Mouse (Mus musculus): ENCODE results near the gene Mfap1b.

DNA sequence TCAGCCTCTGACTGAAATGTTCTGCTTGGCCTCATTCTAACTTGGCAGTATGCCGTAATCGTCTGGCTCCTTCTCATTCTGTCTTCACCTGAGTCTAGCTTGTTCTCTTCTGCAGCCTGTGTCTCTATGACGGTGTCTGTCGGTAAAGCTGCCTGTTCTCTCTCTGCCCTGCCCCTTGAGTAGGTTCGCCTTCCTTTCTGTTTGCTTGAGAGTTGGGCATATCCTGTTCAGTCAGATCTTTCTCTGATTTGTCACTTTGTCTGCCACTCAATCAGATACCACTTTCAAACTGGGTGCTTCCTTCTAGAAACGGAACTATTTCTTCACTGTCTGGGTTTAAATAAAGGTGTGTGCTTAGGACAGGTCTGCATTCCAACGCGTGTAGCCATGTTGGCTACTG, 37.5 kb upstream of the Mfap1b start:
- no peak for TF ChIP-seq CTCF (IDR thresholded peaks at IDR 0.05; ENCODE audit: insufficient read depth, low read depth, low read length)
- no peak for TF ChIP-seq POLR2A (IDR thresholded peaks at IDR 0.05; ENCODE audit: insufficient read depth, low read depth, low read length)

Measured in olfactory bulb, adult 2 months (tissue).